Mouse (Mus musculus) mature B cell (primary cell): ENCODE results near the gene Zcchc2.

Experiments used
- in situ Hi-C: fragments of 300-500 bp; cut with MboI; formaldehyde crosslinking; loops from 2 replicates; pipeline ENCODE4 v1.14.3; 2019

The Zcchc2 gene

GRCm38 (mm10) chr1:106036861-106037599 lies 46.8 kb downstream of the Zcchc2 start:
- in situ Hi-C loops = no loop called here

GRCm38 (mm10) chr1:106039326-106039725 lies 49.1 kb downstream of the Zcchc2 start:
- in situ Hi-C loops = no loop called here

- in situ Hi-C loops = loop anchor here (5.0 kb wide), 1 partner anchor 148 kb away; no protein-coding TSS in a partner anchor
Measured at GRCm38 (mm10) chr1:106040271-106040670, 50.1 kb downstream of the Zcchc2 start.

GRCm38 (mm10) chr1:106042221-106042620 lies 52.0 kb downstream of the Zcchc2 start:
- in situ Hi-C loops = loop anchor here (5.0 kb wide), 1 partner anchor 150 kb away; no protein-coding TSS in a partner anchor

- in situ Hi-C loops = loop anchor here (5.0 kb wide), 1 partner anchor 151 kb away; no protein-coding TSS in a partner anchor
Measured at GRCm38 (mm10) chr1:106043053-106043820, 53.0 kb downstream of the Zcchc2 start.

GRCm38 (mm10) chr1:106049036-106049435 lies 58.8 kb downstream of the Zcchc2 start:
- in situ Hi-C loops = no loop called here

- in situ Hi-C loops = no loop called here
Measured at GRCm38 (mm10) chr1:106054978-106055377, 64.8 kb downstream of the Zcchc2 start.

- in situ Hi-C loops = no loop called here
Measured at GRCm38 (mm10) chr1:106058355-106058754, 68.1 kb downstream of the Zcchc2 start.

- in situ Hi-C loops = loop anchor here (5.0 kb wide), 1 partner anchor 338 kb away; no protein-coding TSS in a partner anchor
Measured at GRCm38 (mm10) chr1:106059516-106060277, 69.5 kb downstream of the Zcchc2 start.

GRCm38 (mm10) chr1:106061185-106061910 lies 71.1 kb downstream of the Zcchc2 start:
- in situ Hi-C loops = loop anchor here (5.0 kb wide), 1 partner anchor 336 kb away; no protein-coding TSS in a partner anchor

- in situ Hi-C loops = loop anchor here (5.0 kb wide), 1 partner anchor 334 kb away; no protein-coding TSS in a partner anchor
Measured at GRCm38 (mm10) chr1:106062891-106063590, 72.8 kb downstream of the Zcchc2 start.

- in situ Hi-C loops = loop anchor here (5.0 kb wide), 1 partner anchor 334 kb away; no protein-coding TSS in a partner anchor
Measured at GRCm38 (mm10) chr1:106063591-106064170, 73.5 kb downstream of the Zcchc2 start.

- in situ Hi-C loops = loop anchor here (5.0 kb wide), 1 partner anchor 333 kb away; no protein-coding TSS in a partner anchor
Measured at GRCm38 (mm10) chr1:106064291-106064690, 74.1 kb downstream of the Zcchc2 start.

- in situ Hi-C loops = loop anchor here (5.0 kb wide), 1 partner anchor 333 kb away; no protein-coding TSS in a partner anchor
Measured at GRCm38 (mm10) chr1:106064711-106065110, 74.5 kb downstream of the Zcchc2 start.

- in situ Hi-C loops = no loop called here
Measured at GRCm38 (mm10) chr1:106065679-106066078, 75.5 kb downstream of the Zcchc2 start.

GRCm38 (mm10) chr1:106067306-106067705 lies 77.1 kb downstream of the Zcchc2 start:
- in situ Hi-C loops = no loop called here

GRCm38 (mm10) chr1:106069867-106070543 lies 79.8 kb downstream of the Zcchc2 start:
- in situ Hi-C loops = loop anchor here (5.0 kb wide), 1 partner anchor 82 kb away; no protein-coding TSS in a partner anchor

- in situ Hi-C loops = loop anchor here (5.0 kb wide), 1 partner anchor 81 kb away; no protein-coding TSS in a partner anchor
Measured at GRCm38 (mm10) chr1:106070814-106071213, 80.6 kb downstream of the Zcchc2 start.
